Mouse (Mus musculus): Measurements from ENCODE around the gene Mgat3. TPM values are rescaled to one million over a fixed set of nuclear protein-coding genes. Genes with fewer than 3 reads are reported as not detected.

The Mgat3 gene
- polyA plus RNA-seq, 1 experiment from 2014 or later = 9.9 TPM

- peak; percentile 30; the same call in 1 of the 2 replicates for ATAC-seq (replicated peaks; ENCODE audit: insufficient number of reproducible peaks, low FRiP score, low TSS enrichment, low read depth)
- Histone ChIP-seq H3K4me2 (ENCODE audit: low read depth, low read length) (peak overlapping the region; percentile 73), H3K36me3 (replicated peaks; ENCODE audit: control insufficient read depth, insufficient read depth, low read depth, low read length) (peaks cover 3% of the 10 kb centered on the region; the same call in 1 of the 2 replicates), H3K4me1 (ENCODE audit: control insufficient read depth, insufficient read depth, low read length) (peaks cover 6% of the 10 kb centered on the region), H3K4me3 (ENCODE audit: low read depth, low read length) (peak overlapping the region; percentile 58), H3K27ac (replicated peaks; ENCODE audit: low read depth, low read length) (peak overlapping the region; percentile 98), H3K27me3 (ENCODE audit: control insufficient read depth, insufficient read depth, low read length) (no peaks in the 10 kb centered on the region), H3K9ac (replicated peaks; ENCODE audit: low read length) (peak overlapping the region; percentile 91), H3K9me3 (replicated peaks; ENCODE audit: control insufficient read depth, low read length) (no peaks in the 10 kb centered on the region)
- WGBS = 12% methylated on average over 14 of the region's 14 CpGs
- peak; percentile 27 for DNase-seq (ENCODE audit: low spot score)
Measured at GRCm38 (mm10) chr15:80133682-80134449, 39.7 kb upstream of the Mgat3 start.

GRCm38 (mm10) chr15:80134450-80134847 is 39.1 kb upstream of the Mgat3 start:
- DNase-seq (ENCODE audit: low spot score) (no peak), ATAC-seq (replicated peaks; ENCODE audit: insufficient number of reproducible peaks, low FRiP score, low TSS enrichment, low read depth) (no peak)
- H3K9me3 ChIP-seq (replicated peaks; ENCODE audit: control insufficient read depth, low read length) = no peaks in the 10 kb centered on the region
- peak overlapping the region; percentile 73 for H3K4me2 ChIP-seq (ENCODE audit: low read depth, low read length)
- H3K9ac ChIP-seq (replicated peaks; ENCODE audit: low read length) = peak overlapping the region; percentile 91
- WGBS = 63% methylated on average over 9 of the region's 9 CpGs
- H3K27me3 ChIP-seq (ENCODE audit: control insufficient read depth, insufficient read depth, low read length) = no peaks in the 10 kb centered on the region
- 0 out of 2 replicates have a peak overlapping the region, but pooled peaks have one; percentile 35 for H3K27ac ChIP-seq (replicated peaks; ENCODE audit: low read depth, low read length)
- peak overlapping the region; percentile 58 for H3K4me3 ChIP-seq (ENCODE audit: low read depth, low read length)
- H3K4me1 ChIP-seq (ENCODE audit: control insufficient read depth, insufficient read depth, low read length) = peaks cover 6% of the 10 kb centered on the region
- H3K36me3 ChIP-seq (replicated peaks; ENCODE audit: control insufficient read depth, insufficient read depth, low read depth, low read length) = peaks cover 3% of the 10 kb centered on the region; the same call in 1 of the 2 replicates

- H3K4me2 ChIP-seq (ENCODE audit: low read depth, low read length) = no peak overlapping the region
- H3K9ac ChIP-seq (replicated peaks; ENCODE audit: low read length) = no peak overlapping the region
- no peak overlapping the region for H3K27ac ChIP-seq (replicated peaks; ENCODE audit: low read depth, low read length)
- H3K9me3 ChIP-seq (replicated peaks; ENCODE audit: control insufficient read depth, low read length) = no peaks in the 10 kb centered on the region
- peaks cover 6% of the 10 kb centered on the region for H3K4me1 ChIP-seq (ENCODE audit: control insufficient read depth, insufficient read depth, low read length)
- no peak for ATAC-seq (replicated peaks; ENCODE audit: insufficient number of reproducible peaks, low FRiP score, low TSS enrichment, low read depth)
- no peak overlapping the region for H3K4me3 ChIP-seq (ENCODE audit: low read depth, low read length)
- H3K27me3 ChIP-seq (ENCODE audit: control insufficient read depth, insufficient read depth, low read length) = no peaks in the 10 kb centered on the region
- H3K36me3 ChIP-seq (replicated peaks; ENCODE audit: control insufficient read depth, insufficient read depth, low read depth, low read length) = peaks cover 3% of the 10 kb centered on the region; the same call in 1 of the 2 replicates
- DNase-seq (ENCODE audit: low spot score) = no peak
- 88% methylated on average over 2 of the region's 2 CpGs for WGBS
Measured at GRCm38 (mm10) chr15:80135499-80135898, 38.0 kb upstream of the Mgat3 start.

- 91% methylated on average over 3 of the region's 3 CpGs for WGBS
- Histone ChIP-seq H3K9ac (replicated peaks; ENCODE audit: low read length) (no peak overlapping the region), H3K36me3 (replicated peaks; ENCODE audit: control insufficient read depth, insufficient read depth, low read depth, low read length) (peaks cover 6% of the 10 kb centered on the region), H3K4me1 (ENCODE audit: control insufficient read depth, insufficient read depth, low read length) (peaks cover 6% of the 10 kb centered on the region), H3K4me2 (ENCODE audit: low read depth, low read length) (no peak overlapping the region), H3K27ac (replicated peaks; ENCODE audit: low read depth, low read length) (no peak overlapping the region), H3K9me3 (replicated peaks; ENCODE audit: control insufficient read depth, low read length) (no peaks in the 10 kb centered on the region), H3K27me3 (ENCODE audit: control insufficient read depth, insufficient read depth, low read length) (no peaks in the 10 kb centered on the region), H3K4me3 (ENCODE audit: low read depth, low read length) (no peak overlapping the region)
- DNase-seq (ENCODE audit: low spot score) = no peak
- no peak for ATAC-seq (replicated peaks; ENCODE audit: insufficient number of reproducible peaks, low FRiP score, low TSS enrichment, low read depth)
Measured at GRCm38 (mm10) chr15:80136645-80137044, 36.9 kb upstream of the Mgat3 start.

GRCm38 (mm10) chr15:80137945-80138791 is 35.4 kb upstream of the Mgat3 start:
- Histone ChIP-seq H3K4me2 (ENCODE audit: low read depth, low read length) (no peak overlapping the region), H3K9ac (replicated peaks; ENCODE audit: low read length) (no peak overlapping the region), H3K27ac (replicated peaks; ENCODE audit: low read depth, low read length) (no peak overlapping the region), H3K36me3 (replicated peaks; ENCODE audit: control insufficient read depth, insufficient read depth, low read depth, low read length) (peaks cover 6% of the 10 kb centered on the region), H3K27me3 (ENCODE audit: control insufficient read depth, insufficient read depth, low read length) (no peaks in the 10 kb centered on the region), H3K4me1 (ENCODE audit: control insufficient read depth, insufficient read depth, low read length) (peaks cover 6% of the 10 kb centered on the region), H3K4me3 (ENCODE audit: low read depth, low read length) (no peak overlapping the region), H3K9me3 (replicated peaks; ENCODE audit: control insufficient read depth, low read length) (no peaks in the 10 kb centered on the region)
- DNase-seq (ENCODE audit: low spot score) (no peak), ATAC-seq (replicated peaks; ENCODE audit: insufficient number of reproducible peaks, low FRiP score, low TSS enrichment, low read depth) (no peak)
- WGBS = 78% methylated on average over 17 of the region's 17 CpGs

GRCm38 (mm10) chr15:80140302-80140701 is 33.2 kb upstream of the Mgat3 start:
- H3K36me3 ChIP-seq (replicated peaks; ENCODE audit: control insufficient read depth, insufficient read depth, low read depth, low read length) = peaks cover 6% of the 10 kb centered on the region
- no peak overlapping the region for H3K4me3 ChIP-seq (ENCODE audit: low read depth, low read length)
- no peaks in the 10 kb centered on the region for H3K9me3 ChIP-seq (replicated peaks; ENCODE audit: control insufficient read depth, low read length)
- H3K27ac ChIP-seq (replicated peaks; ENCODE audit: low read depth, low read length) = no peak overlapping the region
- WGBS = 98% methylated on average over 2 of the region's 2 CpGs
- no peak for DNase-seq (ENCODE audit: low spot score)
- H3K9ac ChIP-seq (replicated peaks; ENCODE audit: low read length) = no peak overlapping the region
- no peak for ATAC-seq (replicated peaks; ENCODE audit: insufficient number of reproducible peaks, low FRiP score, low TSS enrichment, low read depth)
- H3K27me3 ChIP-seq (ENCODE audit: control insufficient read depth, insufficient read depth, low read length) = no peaks in the 10 kb centered on the region
- H3K4me1 ChIP-seq (ENCODE audit: control insufficient read depth, insufficient read depth, low read length) = no peaks in the 10 kb centered on the region
- H3K4me2 ChIP-seq (ENCODE audit: low read depth, low read length) = no peak overlapping the region

- no peak overlapping the region for H3K27ac ChIP-seq (replicated peaks; ENCODE audit: low read depth, low read length)
- no peaks in the 10 kb centered on the region for H3K27me3 ChIP-seq (ENCODE audit: control insufficient read depth, insufficient read depth, low read length)
- H3K9me3 ChIP-seq (replicated peaks; ENCODE audit: control insufficient read depth, low read length) = no peaks in the 10 kb centered on the region
- no peak overlapping the region for H3K9ac ChIP-seq (replicated peaks; ENCODE audit: low read length)
- ATAC-seq (replicated peaks; ENCODE audit: insufficient number of reproducible peaks, low FRiP score, low TSS enrichment, low read depth) (no peak), DNase-seq (ENCODE audit: low spot score) (no peak)
- peaks cover 6% of the 10 kb centered on the region for H3K36me3 ChIP-seq (replicated peaks; ENCODE audit: control insufficient read depth, insufficient read depth, low read depth, low read length)
- 92% methylated on average over 3 of the region's 3 CpGs for WGBS
- H3K4me2 ChIP-seq (ENCODE audit: low read depth, low read length) = no peak overlapping the region
- no peaks in the 10 kb centered on the region for H3K4me1 ChIP-seq (ENCODE audit: control insufficient read depth, insufficient read depth, low read length)
- H3K4me3 ChIP-seq (ENCODE audit: low read depth, low read length) = no peak overlapping the region
Measured at GRCm38 (mm10) chr15:80140878-80141277, 32.6 kb upstream of the Mgat3 start.

GRCm38 (mm10) chr15:80142130-80142529 is 31.4 kb upstream of the Mgat3 start:
- WGBS = 93% methylated on average over 3 of the region's 3 CpGs
- Histone ChIP-seq H3K27ac (replicated peaks; ENCODE audit: low read depth, low read length) (no peak overlapping the region), H3K9ac (replicated peaks; ENCODE audit: low read length) (no peak overlapping the region), H3K4me2 (ENCODE audit: low read depth, low read length) (no peak overlapping the region), H3K27me3 (ENCODE audit: control insufficient read depth, insufficient read depth, low read length) (no peaks in the 10 kb centered on the region), H3K4me1 (ENCODE audit: control insufficient read depth, insufficient read depth, low read length) (no peaks in the 10 kb centered on the region), H3K4me3 (ENCODE audit: low read depth, low read length) (no peak overlapping the region), H3K36me3 (replicated peaks; ENCODE audit: control insufficient read depth, insufficient read depth, low read depth, low read length) (peaks cover 4% of the 10 kb centered on the region), H3K9me3 (replicated peaks; ENCODE audit: control insufficient read depth, low read length) (no peaks in the 10 kb centered on the region)
- DNase-seq (ENCODE audit: low spot score) (no peak), ATAC-seq (replicated peaks; ENCODE audit: insufficient number of reproducible peaks, low FRiP score, low TSS enrichment, low read depth) (no peak)

Measured in embryonic facial prominence, embryonic 11.5 days (tissue).